Mouse (Mus musculus) CH12.LX (cell line): ENCODE data around the gene Sh3tc1.

ENCODE experiments used
- BHLHE40 ChIP-seq: IDR thresholded peaks from 2 replicates; pipeline ENCODE4 v1.6.1; 2011; ENCODE audit warnings: mild to moderate bottlenecking, low read depth, low read length, improper control_type of control experiment
- CTCF ChIP-seq, 2 experiments: IDR thresholded peaks in 1 of 2; conservative IDR thresholded peaks in 1 of 2; 2 replicates each; pipeline ENCODE4 v1.5.1; 2011 to 2012; ENCODE audit warnings: low read depth in 2 of 2, low read length in 2 of 2, improper control_type of control experiment in 1 of 2, inconsistent platforms in 1 of 2, mild to moderate bottlenecking in 1 of 2, moderate library complexity in 1 of 2
- EP300 ChIP-seq: IDR thresholded peaks from 2 replicates; pipeline ENCODE4 v1.6.1; 2011; ENCODE audit warnings: low read length, improper control_type of control experiment
- HCFC1 ChIP-seq: IDR thresholded peaks from 2 replicates; pipeline ENCODE4 v1.6.1; 2012; ENCODE audit warnings: low read depth, mild to moderate bottlenecking, inconsistent platforms, low read length, improper control_type of control experiment
- NELFE ChIP-seq: IDR thresholded peaks from 2 replicates; pipeline ENCODE4 v1.6.1; 2011; ENCODE audit warnings: low read depth, low read length, improper control_type of control experiment
- POLR2A ChIP-seq: IDR thresholded peaks from 2 replicates; pipeline ENCODE4 v1.6.1; 2011; ENCODE audit warnings: low read depth, mild to moderate bottlenecking, improper control_type of control experiment, low read length
- ZNF384 ChIP-seq: IDR thresholded peaks from 2 replicates; pipeline ENCODE4 v1.6.1; 2012; ENCODE audit warnings: low read depth, low read length, improper control_type of control experiment, inconsistent platforms

GRCm38 (mm10) chr5:35762850-35763249 lies 23.1 kb upstream of the Sh3tc1 start:
- TF ChIP-seq HCFC1, result no peak
- TF ChIP-seq EP300, result no peak
- no peak for TF ChIP-seq CTCF (conservative IDR thresholded peaks at IDR 0.05 in 1 of 2, IDR thresholded peaks at IDR 0.05 in 1 of 2; ENCODE audit: low read depth in 2 of 2, low read length in 2 of 2)
- no peak for TF ChIP-seq NELFE
- no peak for TF ChIP-seq BHLHE40
- TF ChIP-seq ZNF384, result no peak
- TF ChIP-seq POLR2A, result no peak
